Mouse (Mus musculus): Measurements from ENCODE around the gene Pin1rt1.

Gene Pin1rt1

DNA sequence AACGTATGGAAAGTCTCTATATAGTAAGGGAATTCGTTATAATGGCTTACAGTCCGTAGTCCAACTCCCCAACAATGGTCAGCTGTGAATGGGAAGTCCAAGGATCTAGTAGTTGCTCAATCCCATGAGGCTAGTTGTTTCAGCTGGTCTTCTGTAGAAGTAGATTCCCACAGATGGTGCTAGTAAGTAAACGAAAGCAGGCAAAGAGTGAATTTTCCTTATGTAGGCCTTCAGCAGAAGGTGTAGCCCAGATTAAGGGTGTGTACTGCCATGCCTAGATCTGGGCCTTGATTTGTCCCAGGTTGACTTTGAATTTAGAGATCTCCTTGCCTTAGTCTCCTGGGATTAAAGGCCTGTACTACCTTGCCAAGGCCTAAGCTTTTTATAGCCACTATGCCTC, at the start of gene Pin1rt1:
Pin1rt1 (minus strand) TSS at position 101 of the 400 bp plus-strand sequence.
- no peak for DNase-seq (ENCODE audit: low read depth, low spot score)

DNA sequence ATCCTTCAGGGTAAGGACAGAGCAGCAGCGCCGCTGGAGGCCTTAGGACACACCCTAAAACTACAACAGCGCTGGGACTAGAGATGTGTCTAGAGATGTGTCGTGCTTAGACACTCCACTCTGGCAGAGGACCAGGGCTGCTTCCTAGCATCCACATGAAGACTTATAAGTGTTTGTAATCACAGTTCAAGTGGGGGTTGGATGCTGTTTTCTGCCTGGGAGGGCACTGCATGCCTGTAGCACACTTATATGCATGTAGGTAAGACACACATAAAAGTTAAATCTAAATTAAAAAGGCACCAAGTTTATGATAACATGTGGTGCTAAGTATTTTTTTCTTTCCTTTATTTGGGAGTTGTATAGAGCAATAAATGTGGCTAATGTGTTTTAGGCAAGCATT, 47.8 kb upstream of the Pin1rt1 start:
- DNase-seq (ENCODE audit: low read depth, low spot score), result no peak

DNA sequence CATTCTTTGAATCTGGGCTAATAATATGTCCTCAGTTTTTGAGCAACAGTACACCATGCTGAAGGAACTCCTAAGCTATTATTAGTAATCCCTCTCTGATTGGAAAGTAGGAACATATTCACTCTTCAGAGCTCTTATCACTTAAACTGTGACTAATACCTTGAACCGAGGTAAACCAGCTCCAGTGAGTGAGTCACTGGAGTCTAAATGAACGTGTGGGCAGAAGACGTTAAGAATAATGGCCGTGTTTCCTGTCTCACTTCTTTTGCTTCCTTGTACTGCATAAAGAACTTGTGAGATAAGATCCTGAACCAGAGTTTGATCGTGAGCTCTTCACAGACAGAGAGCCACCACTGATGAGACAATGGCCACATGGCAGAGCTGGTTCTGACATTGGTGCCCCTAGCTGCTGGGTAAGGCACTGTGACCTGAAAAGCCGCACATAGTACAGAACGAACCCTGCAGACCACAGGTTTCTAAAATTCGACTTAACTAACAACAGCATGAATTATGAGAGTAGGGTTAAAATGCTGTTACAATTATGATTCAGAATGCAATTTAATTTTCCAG, 47.0 kb upstream of the Pin1rt1 start:
- no peak for DNase-seq (ENCODE audit: low read depth, low spot score)

DNA sequence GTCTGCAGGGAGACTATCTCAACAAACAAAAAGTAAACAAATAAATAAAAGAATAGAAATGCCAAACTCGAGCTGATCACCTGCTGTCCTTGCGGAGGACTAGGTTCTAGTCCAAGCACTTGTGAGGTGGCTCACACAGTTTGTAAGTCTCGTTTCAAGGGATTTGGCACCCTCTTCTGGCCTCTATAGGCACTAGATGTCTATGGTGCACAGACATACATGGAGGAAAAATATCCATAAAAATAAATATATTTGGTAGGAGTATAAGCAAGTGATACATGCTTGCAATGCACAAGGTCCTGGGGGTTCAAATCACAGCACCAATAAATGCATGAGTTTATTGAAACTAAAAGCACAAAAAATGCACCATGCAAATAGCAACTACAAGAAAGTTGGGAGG, 34.4 kb upstream of the Pin1rt1 start:
- DNase-seq (ENCODE audit: low read depth, low spot score), result no peak

DNA sequence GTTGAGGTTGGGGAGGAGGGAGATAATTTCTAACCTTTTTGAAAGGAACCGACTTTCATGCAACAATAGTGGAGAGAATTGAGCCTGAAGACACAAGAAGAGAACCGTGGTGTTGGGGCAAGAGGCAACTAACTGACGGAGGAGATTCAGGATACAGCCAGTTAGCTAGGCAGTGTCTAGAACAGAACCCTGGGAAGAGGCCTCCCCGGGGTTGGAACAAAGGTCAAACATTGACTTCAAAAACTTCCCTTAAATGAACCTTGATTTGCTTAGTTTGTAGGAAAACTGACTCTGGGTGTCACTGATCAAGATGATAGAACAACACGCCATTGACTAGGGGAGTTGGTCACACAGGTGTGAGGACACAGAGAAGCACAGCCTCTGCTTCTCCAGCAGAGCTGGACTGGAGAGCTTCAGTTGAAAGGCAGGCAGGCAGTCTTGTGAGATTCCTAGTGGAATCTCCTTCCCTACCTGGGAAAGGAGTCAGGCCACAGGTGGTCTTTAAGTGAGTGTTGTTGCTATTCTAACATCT, 32.5 kb upstream of the Pin1rt1 start:
- no peak for DNase-seq (ENCODE audit: low read depth, low spot score)

DNA sequence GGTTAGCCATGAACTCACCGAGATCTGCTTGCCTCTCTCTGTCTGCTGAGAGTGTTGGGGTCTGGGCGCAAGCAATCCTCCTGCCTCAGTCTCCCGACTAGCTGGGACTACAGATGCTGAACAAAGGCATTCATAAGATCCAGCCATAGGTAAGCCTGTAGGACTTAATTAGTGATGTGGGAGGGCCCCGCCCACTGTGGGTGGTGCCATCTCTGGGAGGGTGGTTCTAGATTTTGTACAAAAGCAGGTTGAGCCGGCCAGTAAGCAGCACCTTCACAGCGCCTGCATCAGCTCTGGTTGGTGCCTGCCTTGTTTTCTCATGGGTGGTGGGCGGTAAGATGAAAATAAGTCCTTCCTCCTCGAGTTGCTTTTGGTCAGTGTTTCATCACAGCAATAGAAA, 30.1 kb upstream of the Pin1rt1 start:
- DNase-seq (ENCODE audit: low read depth, low spot score), result no peak

DNA sequence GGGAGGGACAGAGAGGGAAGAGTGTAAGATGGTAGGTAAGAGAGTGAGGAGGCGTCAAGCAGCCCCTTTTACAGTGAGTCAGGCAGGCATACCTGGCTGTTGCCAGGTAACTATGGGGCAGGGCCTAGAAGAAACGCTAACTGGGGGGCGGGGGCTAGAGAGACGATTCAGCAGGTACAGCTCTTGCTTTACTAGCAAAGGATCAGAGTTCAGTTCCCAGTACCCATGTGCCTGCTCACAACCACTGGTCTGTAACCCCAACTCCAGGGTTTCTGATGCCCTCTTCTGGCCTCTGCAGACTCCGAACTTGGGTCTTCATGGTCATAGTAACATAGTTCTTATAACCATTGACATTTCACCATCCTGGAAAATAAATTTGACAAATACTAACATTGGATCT, 27.8 kb upstream of the Pin1rt1 start:
- DNase-seq (ENCODE audit: low read depth, low spot score), result no peak

DNA sequence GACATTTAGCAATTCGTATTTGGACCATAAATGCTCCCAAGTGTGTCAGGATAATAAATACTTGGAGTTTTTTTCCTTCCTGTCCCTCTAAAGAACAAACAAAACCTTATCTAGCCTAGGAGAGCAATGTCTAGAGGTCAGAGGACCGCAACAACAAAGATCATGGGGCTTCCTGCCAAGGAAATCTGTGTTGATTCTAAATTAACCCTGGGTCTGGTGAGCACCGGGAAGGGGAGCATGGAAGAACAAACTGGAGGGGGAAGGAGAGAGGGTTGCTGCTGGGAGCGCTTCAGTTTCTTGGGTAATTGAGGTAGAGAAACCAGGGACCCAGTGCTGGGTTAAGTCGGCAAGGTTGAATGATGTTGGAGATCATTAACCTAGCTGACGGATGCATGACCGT, 27.0 kb upstream of the Pin1rt1 start:
- no peak for DNase-seq (ENCODE audit: low read depth, low spot score)

DNA sequence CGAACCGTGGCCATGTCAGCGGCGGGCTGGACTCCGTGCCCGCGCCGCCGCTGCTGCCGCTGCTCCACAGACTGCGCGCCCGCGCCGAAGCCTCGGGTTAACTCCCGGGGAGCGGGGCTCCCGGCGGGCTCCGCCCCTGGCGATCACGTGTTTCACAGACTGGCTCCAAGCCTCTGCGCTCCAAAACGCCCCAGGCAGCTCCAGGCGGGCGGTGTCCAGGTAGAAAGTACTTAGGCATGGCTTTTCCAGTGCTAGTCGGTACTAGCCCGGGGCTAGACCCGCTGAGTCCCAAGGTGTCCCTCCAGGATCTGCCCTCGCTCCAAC, 26.5 kb upstream of the Pin1rt1 start, which contains the start of gene Depdc7:
Depdc7 (minus strand) TSS at position 138 of the 324 bp plus-strand sequence.
- peak; percentile 18 for DNase-seq (ENCODE audit: low read depth, low spot score)

DNA sequence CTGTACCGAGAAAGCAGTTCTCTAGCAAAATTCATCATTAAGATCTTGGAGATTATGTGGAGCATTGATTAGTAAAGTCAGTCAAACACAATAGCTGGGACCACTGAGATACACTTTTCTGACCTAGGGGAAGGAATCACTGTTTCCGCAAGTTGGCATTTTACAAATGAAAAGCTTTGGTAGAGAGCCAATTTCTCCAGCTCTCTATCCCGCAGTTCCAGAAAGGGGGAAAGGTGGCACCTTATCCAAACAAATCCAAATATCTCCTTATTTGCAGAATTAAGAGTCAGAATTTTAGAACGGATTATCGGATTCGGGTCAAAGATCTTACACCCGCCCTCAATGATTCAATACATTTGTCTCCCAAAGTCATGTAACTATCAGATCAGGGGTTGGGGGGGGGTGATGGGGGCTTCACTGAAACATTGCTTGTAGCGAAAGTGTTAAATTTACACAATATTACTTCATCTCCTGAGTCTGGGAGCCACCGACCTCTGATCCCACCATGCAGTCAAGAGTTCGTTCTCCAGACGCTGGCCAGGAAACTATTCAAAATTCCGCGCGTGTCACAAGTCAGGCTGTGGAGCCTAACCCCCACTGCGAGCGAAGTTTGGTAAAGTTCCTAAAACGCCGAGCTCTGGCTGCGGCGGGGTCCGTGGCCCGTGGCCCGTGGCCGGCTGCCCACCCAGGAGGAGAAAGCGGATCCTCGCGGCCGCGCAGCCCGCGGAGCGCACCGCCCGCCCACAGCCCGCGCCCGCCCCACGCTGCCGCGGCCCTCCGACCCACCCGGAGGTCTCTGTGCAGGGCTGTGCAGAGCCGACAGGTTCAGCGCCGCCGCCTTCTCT, 25.9 kb upstream of the Pin1rt1 start:
- DNase-seq (ENCODE audit: low read depth, low spot score), result no peak

DNA sequence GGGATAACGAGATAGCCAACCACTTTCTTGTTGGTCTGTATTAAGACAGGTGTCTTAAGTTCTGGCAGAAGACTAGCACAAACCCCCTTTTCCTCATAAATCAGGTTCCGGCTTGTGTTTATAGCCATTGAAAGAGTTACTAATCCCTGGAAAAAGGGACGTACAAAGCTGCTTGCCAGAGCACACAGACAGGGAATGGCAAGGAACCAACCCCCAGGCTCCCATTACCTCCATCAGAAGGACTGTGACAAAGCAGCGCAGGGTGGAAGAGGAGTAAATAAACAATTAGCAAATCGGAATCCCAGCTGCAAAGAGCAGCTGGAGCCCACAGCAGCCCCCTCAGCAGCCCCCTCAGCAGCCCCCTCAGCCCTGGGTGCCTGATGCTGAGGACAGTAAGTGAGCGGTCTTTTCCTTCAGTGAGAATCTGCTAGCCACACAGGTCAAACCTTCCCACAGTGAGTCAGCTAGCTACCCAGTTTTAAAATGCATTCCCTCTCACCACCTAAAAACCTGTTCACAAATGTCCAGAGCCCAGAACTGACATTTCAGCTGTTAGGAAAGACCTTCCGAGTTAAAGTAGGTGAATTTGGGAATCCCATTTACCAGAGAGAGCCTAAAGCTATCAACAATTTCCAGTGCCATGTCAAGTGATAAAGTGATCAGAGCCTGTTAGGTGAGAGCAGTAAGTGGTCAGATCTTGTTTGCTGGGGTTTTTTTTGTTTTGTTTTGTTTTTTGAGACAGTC, 25.0 kb upstream of the Pin1rt1 start:
- no peak for DNase-seq (ENCODE audit: low read depth, low spot score)

DNA sequence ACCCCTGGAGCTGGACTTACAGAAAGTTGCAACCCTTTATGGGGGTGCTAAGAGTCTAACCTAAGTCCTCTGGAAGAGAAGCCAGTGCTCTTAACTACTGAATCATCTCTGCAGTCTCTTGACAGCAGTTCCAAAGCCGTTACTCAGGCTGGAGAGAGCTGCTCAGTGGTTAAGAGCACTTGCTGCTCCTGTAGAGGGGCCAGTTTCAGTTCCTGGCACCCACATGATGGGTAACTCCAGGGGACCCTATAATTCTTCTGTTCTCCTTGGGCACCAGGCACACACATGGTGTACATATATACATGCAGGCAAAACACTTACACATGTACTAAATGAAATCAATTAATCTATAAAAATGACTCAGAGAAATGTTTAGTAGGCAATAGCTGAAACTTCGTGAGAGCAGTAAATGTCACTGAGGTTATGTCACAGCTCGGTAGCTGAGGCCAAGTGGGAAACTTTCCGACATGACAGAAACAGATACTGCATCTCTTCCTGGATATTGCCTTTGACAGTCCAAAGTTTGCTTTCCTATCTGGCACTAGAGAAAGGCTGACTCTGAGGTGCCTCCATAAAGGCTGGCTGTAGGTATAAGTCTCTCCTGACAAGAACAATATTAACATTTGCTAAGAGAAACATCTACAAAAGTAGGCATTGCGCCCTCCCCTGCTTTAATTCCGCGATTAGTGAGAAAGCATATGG, 24.2 kb upstream of the Pin1rt1 start:
- no peak for DNase-seq (ENCODE audit: low read depth, low spot score)

DNA sequence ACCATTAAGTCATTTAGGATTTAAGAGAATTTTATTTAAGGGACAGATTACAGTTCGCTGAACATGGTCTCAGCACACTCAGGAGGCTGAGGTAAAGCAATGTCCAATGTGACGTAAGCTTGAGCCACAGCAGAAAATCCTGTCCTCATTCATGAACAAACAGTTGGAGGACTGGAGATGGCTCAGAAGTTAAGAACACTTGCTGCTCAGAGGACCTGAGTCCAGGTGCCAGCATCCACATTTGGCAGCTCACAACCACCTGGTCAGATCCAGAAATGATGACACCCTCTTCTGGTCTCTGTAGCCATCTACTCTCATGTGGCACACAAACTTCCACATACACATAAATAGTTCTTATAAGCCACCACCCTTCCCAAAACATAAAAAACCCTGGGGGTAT, 23.5 kb upstream of the Pin1rt1 start:
- DNase-seq (ENCODE audit: low read depth, low spot score), result no peak

DNA sequence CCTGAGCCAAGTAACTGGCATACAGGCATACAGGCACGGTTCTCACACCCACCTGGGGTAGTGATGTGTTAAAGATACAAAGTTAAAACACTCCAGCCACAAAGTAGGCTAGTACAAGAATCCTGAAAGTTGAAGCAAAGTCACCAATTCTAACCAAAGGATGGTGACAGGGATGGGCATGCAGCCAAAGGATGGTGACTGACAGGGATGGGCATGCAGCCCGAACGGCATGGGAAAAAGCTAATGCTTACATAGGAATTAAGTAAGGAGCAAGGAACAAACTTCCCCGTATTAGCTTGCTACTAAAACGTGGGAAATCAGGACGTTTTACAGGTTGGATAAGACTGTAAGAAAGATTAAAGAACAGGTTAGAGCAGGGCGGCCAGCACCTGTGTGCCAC, 20.1 kb upstream of the Pin1rt1 start:
- DNase-seq (ENCODE audit: low read depth, low spot score), result no peak

DNA sequence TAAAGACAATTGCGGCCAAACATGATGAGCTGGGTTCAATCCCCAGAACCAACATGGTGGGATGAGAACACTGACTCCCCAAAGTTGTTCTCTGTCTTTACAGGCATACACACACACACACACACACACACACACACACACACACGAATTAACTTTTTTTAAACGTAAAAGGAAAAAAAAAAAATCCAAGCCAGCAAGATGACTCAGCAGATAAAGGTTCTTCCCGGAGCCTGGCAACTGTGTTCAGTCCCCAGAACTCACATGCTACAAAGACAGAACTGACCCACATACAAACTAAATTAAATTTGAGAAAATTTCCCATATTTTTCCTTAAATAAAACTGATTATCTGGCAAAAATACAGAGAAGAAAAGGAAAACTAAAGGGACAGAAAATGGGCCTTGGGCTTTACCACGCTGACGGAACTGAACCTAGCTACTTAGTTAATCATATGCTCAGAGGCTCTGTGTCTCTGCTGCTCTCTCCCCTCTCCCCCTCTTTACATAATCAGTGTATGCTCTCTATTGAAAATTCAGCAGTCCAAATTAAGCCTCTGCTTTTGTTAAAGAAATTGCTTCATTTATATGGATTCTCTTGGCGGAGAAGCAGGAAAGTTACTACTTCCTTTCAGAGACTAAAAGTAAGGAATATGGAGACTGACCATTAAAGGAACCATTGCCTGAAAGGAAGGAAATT, 16.5 kb upstream of the Pin1rt1 start:
- DNase-seq (ENCODE audit: low read depth, low spot score), result no peak

DNA sequence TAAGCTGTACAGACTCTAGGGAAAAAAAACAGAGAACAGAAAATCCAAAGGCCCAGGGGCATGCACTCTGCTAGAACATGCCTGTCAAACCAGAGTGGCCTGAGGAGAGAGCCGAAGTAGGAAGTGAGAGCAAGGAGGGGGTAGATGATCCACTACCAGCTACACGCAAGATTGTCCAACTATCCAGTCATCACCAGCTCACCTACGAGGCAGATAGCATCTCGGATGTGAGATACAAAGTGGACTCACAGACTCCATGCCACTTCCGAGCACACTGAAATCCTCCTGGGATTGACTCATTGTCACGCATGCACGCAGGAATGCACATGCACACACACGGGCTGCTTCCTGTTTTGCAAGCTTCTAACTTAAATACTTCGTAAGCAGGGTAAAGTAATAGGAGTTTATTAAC, 15.9 kb upstream of the Pin1rt1 start:
- no peak for DNase-seq (ENCODE audit: low read depth, low spot score)

DNA sequence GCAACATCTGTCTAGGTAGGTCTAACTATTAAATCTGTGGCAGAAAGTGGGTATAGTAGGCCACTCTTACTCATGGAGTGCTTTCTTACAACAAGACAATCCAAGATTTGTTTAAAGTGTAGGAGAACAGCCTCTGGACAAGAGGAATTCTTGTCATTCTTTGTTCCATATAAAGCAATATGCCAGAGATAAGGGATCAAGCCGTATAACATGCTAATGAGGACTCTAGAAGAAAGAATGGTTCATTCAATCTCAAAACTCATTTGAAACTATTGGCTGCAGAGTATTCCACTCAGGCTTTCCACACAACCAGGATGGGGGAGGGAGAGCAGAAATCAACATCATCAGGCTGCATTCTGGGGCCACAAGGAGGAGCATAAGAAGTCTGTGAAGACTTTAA, 11.2 kb upstream of the Pin1rt1 start:
- no peak for DNase-seq (ENCODE audit: low read depth, low spot score)

DNA sequence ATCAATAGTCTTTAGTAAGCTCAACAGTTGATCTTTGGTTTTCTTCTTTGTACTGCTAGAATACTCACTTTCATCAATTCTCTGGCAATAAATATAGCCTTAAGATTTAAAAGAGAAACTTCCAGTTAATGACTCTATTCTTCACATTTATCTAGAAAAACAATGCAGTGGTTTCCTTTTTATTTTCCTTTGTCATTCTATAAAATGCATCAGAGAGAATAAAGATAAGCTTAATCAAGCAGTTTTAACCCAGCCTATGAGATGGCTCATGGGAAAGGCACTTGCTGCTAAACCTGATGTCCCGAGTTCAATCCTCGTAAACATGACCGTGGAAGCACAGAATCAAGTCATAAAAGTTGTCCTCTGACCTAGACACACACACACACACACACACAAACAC, 5.8 kb upstream of the Pin1rt1 start:
- DNase-seq (ENCODE audit: low read depth, low spot score), result no peak

DNA sequence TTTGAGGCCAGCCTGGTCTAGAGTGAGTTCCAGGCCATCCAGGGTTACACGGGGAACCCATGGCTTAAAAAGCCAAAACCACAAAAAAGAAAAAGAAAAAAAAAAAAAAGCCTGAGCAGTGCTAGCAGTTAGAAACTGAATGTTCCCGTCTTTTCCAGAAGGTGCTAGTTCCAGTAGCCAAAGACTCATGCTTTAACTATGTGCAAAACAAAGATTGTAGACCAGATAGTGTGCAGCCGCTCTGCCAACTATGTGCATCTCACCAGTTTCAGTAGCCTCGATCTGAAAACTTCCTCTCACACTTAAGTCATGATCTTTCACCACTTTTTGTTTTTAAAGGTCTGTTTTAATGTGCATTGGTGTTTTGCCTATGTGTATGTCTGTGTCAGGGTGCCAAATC, 1.6 kb upstream of the Pin1rt1 start:
- DNase-seq (ENCODE audit: low read depth, low spot score), result no peak

DNA sequence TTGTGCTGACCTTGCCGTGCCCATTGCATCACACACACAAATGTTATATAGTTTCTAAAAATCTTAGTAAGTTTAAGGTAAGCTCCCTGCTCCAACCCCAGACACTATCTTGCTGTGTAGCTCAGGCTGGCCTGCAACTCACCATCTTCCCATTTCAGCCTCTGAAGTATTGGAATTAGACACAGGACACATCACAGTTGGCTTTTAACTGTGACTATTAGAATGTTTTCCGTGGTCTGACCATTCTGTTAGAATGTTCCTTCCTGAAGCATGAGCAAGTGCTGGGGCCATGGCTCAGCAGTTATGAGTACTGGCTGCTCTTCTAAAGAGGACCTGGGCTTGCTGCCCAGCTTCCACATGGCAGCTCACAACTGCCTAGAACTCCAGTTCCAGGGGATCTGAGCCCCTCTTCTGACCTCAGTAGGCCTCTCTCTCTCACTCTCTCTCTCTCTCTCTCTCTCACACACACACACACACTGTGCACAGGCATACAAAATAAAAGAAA, 1.1 kb upstream of the Pin1rt1 start:
- DNase-seq (ENCODE audit: low read depth, low spot score), result no peak

DNA sequence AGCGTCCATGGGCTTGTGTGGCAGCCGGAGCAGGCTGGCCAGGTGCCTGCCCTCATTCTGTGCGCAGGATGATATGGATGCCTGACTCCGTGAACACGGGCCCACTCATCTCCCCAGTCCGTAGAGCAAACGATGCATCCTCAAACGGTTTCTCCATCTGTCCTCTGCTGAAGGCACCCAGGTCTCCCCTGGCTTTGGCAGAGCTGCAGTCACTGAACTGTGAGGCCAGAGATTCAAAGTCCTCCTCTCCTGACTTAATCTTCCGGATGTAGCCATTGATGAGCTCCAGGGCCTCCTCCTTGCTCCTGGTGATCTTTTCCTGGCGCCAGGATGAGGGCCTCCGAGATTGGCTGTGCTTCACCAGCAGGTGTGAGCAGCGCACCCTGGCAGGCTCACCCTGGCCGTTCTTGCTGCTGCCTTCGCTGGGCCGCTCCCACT, 1.9 kb downstream of the Pin1rt1 start:
- DNase-seq (ENCODE audit: low read depth, low spot score), result no peak

Measured in brain, embryonic 18.5 days (tissue).